Mouse (Mus musculus): ENCODE data around the gene Efemp2.

- TF ChIP-seq CTCF (IDR thresholded peaks at IDR 0.05; ENCODE audit: insufficient read depth, low read length) (no peak), POLR2A (IDR thresholded peaks at IDR 0.05; ENCODE audit: borderline replicate concordance, extremely low read depth, low read depth, low read length) (no peak)
These were observed 22.3 kb downstream of the Efemp2 start for GRCm38 (mm10) chr19:5496052-5496370.
